ENCODE assay signal across 13 mouse cellular contexts in genomic region chr12:73340642-73341293, GRCm38 (mm10). TPM values are rescaled to one million over a fixed set of nuclear protein-coding genes. Genes with fewer than 3 reads are reported as not detected.
A peak's percentile ranks its signal among the peaks of the same experiment; 100 is the strongest.
DNase-seq lines count a peak whose midpoint lies in the region; ATAC-seq and TF ChIP-seq lines count a peak whose summit lies in the region.
"Had no signal": no experiment of that assay in that cellular context is flagged by ENCODE, and none has a peak within 500 bp of the region (broad histone marks: within the 10 kb centered on the region; RNA-seq: fewer than 3 reads in every experiment).

No protein-coding gene starts in this region.

- H3K4me3 ChIP-seq in forebrain, embryonic 14.5 days (ENCODE audit: low read depth, low read length): no peak overlapping the region
- H3K4me3 ChIP-seq in forebrain, embryonic 16.5 days (replicated peaks; ENCODE audit: low read length): no peak overlapping the region
- no peak overlapping the region for H3K4me3 ChIP-seq in midbrain, embryonic 11.5 days (ENCODE audit: low read depth, low read length)
- no peak overlapping the region for H3K4me3 ChIP-seq in midbrain, postnatal 0 days (ENCODE audit: low read depth, low read length)
- H3K4me3 ChIP-seq in stomach, embryonic 15.5 days (replicated peaks): no peak overlapping the region

- TF ChIP-seq CTCF in midbrain, postnatal 0 days (IDR thresholded peaks at IDR 0.05): no peak

- H3K9ac ChIP-seq in forebrain, embryonic 14.5 days (ENCODE audit: low read length): no peak overlapping the region
- H3K9ac ChIP-seq in forebrain, embryonic 16.5 days (replicated peaks; ENCODE audit: low read depth, low read length): no peak overlapping the region
- H3K9ac ChIP-seq in midbrain, embryonic 11.5 days (ENCODE audit: low read length): no peak overlapping the region
- no peak overlapping the region for H3K9ac ChIP-seq in midbrain, postnatal 0 days (replicated peaks; ENCODE audit: low read length, poor library complexity, severe bottlenecking)
- no peak overlapping the region for H3K9ac ChIP-seq in stomach, embryonic 15.5 days

- DNase-seq in forebrain, embryonic 14.5 days (ENCODE audit: low spot score): peak; percentile 38
- peak; percentile 90 for DNase-seq in midbrain, embryonic 11.5 days (ENCODE audit: low spot score, missing footprints)
- DNase-seq in midbrain, postnatal 0 days (ENCODE audit: low spot score): no peak
- DNase-seq in forelimb bud, embryonic 11.5 days (ENCODE audit: low read depth, low spot score): peak; percentile 73
- DNase-seq in gastrocnemius, adult 8-10 months (ENCODE audit: low spot score in 2 of 2): no peak
- DNase-seq in thymus, postnatal 10 days (ENCODE audit: low spot score in 2 of 2): no peak
- DNase-seq: adrenal gland, postnatal 14 days; cerebellum, adult 8-10 months; heart, adult 18-20 months; kidney, postnatal 4 days had no signal

- H3K36me3 ChIP-seq in forebrain, embryonic 14.5 days (ENCODE audit: control insufficient read depth, insufficient read depth, low read length): no peaks in the 10 kb centered on the region
- no peaks in the 10 kb centered on the region for H3K36me3 ChIP-seq in forebrain, embryonic 16.5 days (ENCODE audit: control insufficient read depth, insufficient read depth)
- no peaks in the 10 kb centered on the region for H3K36me3 ChIP-seq in midbrain, embryonic 11.5 days (ENCODE audit: control insufficient read depth, insufficient read depth, low read length)
- peaks cover 4% of the 10 kb centered on the region; the same call in 1 of the 2 replicates for H3K36me3 ChIP-seq in midbrain, postnatal 0 days (ENCODE audit: insufficient read depth, low read length)
- no peaks in the 10 kb centered on the region for H3K36me3 ChIP-seq in stomach, embryonic 15.5 days

- ATAC-seq in forebrain, embryonic 14.5 days: peak; percentile 37; the same call in 1 of the 2 replicates
- ATAC-seq in forebrain, embryonic 16.5 days: no peak
- peak; percentile 85 for ATAC-seq in midbrain, embryonic 11.5 days (ENCODE audit: low FRiP score)
- no peak for ATAC-seq in midbrain, postnatal 0 days (ENCODE audit: low FRiP score)
- ATAC-seq in stomach, embryonic 15.5 days (ENCODE audit: insufficient read depth, low FRiP score, low read depth): peak; percentile 72; the same call in 1 of the 2 replicates
- ATAC-seq: Patski had no signal

- no peaks in the 10 kb centered on the region for H3K27me3 ChIP-seq in forebrain, embryonic 14.5 days (replicated peaks; ENCODE audit: control insufficient read depth, insufficient read depth, low read length)
- no peaks in the 10 kb centered on the region for H3K27me3 ChIP-seq in forebrain, embryonic 16.5 days (replicated peaks; ENCODE audit: control insufficient read depth, insufficient read depth, low read length)
- no peaks in the 10 kb centered on the region; the same call in 1 of the 2 replicates for H3K27me3 ChIP-seq in midbrain, embryonic 11.5 days (ENCODE audit: control insufficient read depth, insufficient read depth, low read length)
- no peaks in the 10 kb centered on the region for H3K27me3 ChIP-seq in midbrain, postnatal 0 days (ENCODE audit: insufficient read depth, low read length)
- no peaks in the 10 kb centered on the region for H3K27me3 ChIP-seq in stomach, embryonic 15.5 days (replicated peaks)
- H3K27me3 ChIP-seq: Patski had no signal

- H3K4me2 ChIP-seq in forebrain, embryonic 14.5 days (ENCODE audit: low read length): no peak overlapping the region
- no peak overlapping the region for H3K4me2 ChIP-seq in forebrain, embryonic 16.5 days (ENCODE audit: low read length)
- H3K4me2 ChIP-seq in midbrain, embryonic 11.5 days: peak overlapping the region; percentile 8; the same call in 1 of the 2 replicates
- H3K4me2 ChIP-seq in midbrain, postnatal 0 days (ENCODE audit: low read depth, low read length, poor library complexity, severe bottlenecking): no peak overlapping the region
- H3K4me2 ChIP-seq in stomach, embryonic 15.5 days: no peak overlapping the region

- H3K4me1 ChIP-seq in forebrain, embryonic 14.5 days (ENCODE audit: control insufficient read depth, insufficient read depth, low read length): 0 out of 2 replicates have a peak, but pooled peaks cover 2% of the 10 kb centered on the region
- H3K4me1 ChIP-seq in forebrain, embryonic 16.5 days (replicated peaks; ENCODE audit: control insufficient read depth, insufficient read depth, low read length): peaks cover 4% of the 10 kb centered on the region; the same call in 1 of the 2 replicates
- H3K4me1 ChIP-seq in midbrain, embryonic 11.5 days (ENCODE audit: control insufficient read depth, insufficient read depth, low read length): peaks cover 7% of the 10 kb centered on the region
- no peaks in the 10 kb centered on the region for H3K4me1 ChIP-seq in midbrain, postnatal 0 days (ENCODE audit: insufficient read depth, low read length)
- no peaks in the 10 kb centered on the region for H3K4me1 ChIP-seq in stomach, embryonic 15.5 days

- 8% methylated on average over 8 of the region's 8 CpGs for WGBS in forebrain, embryonic 14.5 days
- WGBS in forebrain, embryonic 16.5 days: 8% methylated on average over 8 of the region's 8 CpGs
- 8% methylated on average over 8 of the region's 8 CpGs for WGBS in midbrain, embryonic 11.5 days
- WGBS in midbrain, postnatal 0 days: 19% methylated on average over 8 of the region's 8 CpGs
- 31% methylated on average over 8 of the region's 8 CpGs for WGBS in stomach, embryonic 15.5 days

- no peaks in the 10 kb centered on the region for H3K9me3 ChIP-seq in forebrain, embryonic 14.5 days (replicated peaks; ENCODE audit: control insufficient read depth, low read length)
- no peaks in the 10 kb centered on the region for H3K9me3 ChIP-seq in forebrain, embryonic 16.5 days (ENCODE audit: control insufficient read depth, low read length)
- H3K9me3 ChIP-seq in midbrain, embryonic 11.5 days (ENCODE audit: control insufficient read depth, low read length): no peaks in the 10 kb centered on the region
- no peaks in the 10 kb centered on the region for H3K9me3 ChIP-seq in midbrain, postnatal 0 days (ENCODE audit: low read length)
- no peaks in the 10 kb centered on the region for H3K9me3 ChIP-seq in stomach, embryonic 15.5 days

- no peak overlapping the region for H3K27ac ChIP-seq in forebrain, embryonic 14.5 days (ENCODE audit: low read depth, low read length)
- H3K27ac ChIP-seq in forebrain, embryonic 16.5 days (ENCODE audit: low read length): no peak overlapping the region
- H3K27ac ChIP-seq in midbrain, embryonic 11.5 days (ENCODE audit: low read depth, low read length): no peak overlapping the region
- no peak overlapping the region for H3K27ac ChIP-seq in midbrain, postnatal 0 days (ENCODE audit: low read depth, low read length)
- no peak overlapping the region for H3K27ac ChIP-seq in stomach, embryonic 15.5 days

RNA-seq across cellular contexts. Expression of gene Slc38a6, which starts 54.2 kb away (rescaled TPM):
- polyA plus RNA-seq in forebrain, embryonic 14.5 days (2014; fragmentation: Nextera tagmentation; extraction: Ambion mirVana): 5.4 and 7.2 TPM in 2 replicates
- polyA plus RNA-seq in forebrain, embryonic 16.5 days (2015; fragmentation: Nextera tagmentation; extraction: Ambion mirVana): 7.9 and 9.6 TPM in 2 replicates
- 8.0 and 8.4 TPM in 2 replicates for polyA plus RNA-seq in midbrain, embryonic 11.5 days (2014; fragmentation: Nextera tagmentation; extraction: Ambion mirVana)
- 24.6 and 26.2 TPM in 2 replicates for total RNA-seq in midbrain, postnatal 0 days (2014; rRNA removed)
- 6.9 and 10.2 TPM in 2 replicates for polyA plus RNA-seq in midbrain, postnatal 0 days (2015; fragmentation: Nextera tagmentation; extraction: Ambion mirVana)
- polyA plus RNA-seq in stomach, embryonic 15.5 days (2015; fragmentation: Nextera tagmentation; extraction: Ambion mirVana): 7.3 and 8.4 TPM in 2 replicates
- 1 to 10 TPM in 3 of 4 experiments, under 1 TPM in 1; 0.99 to 2.7 (median 2.3) TPM for total RNA-seq in gastrocnemius, adult 8-10 months (2022)

RNA-seq across cellular contexts. Expression of gene Trmt5, which starts 54.3 kb away (rescaled TPM):
- polyA plus RNA-seq in forebrain, embryonic 14.5 days (2014; fragmentation: Nextera tagmentation; extraction: Ambion mirVana): 14.6 and 14.8 TPM in 2 replicates
- 13.1 and 14.9 TPM in 2 replicates for polyA plus RNA-seq in forebrain, embryonic 16.5 days (2015; fragmentation: Nextera tagmentation; extraction: Ambion mirVana)
- polyA plus RNA-seq in midbrain, embryonic 11.5 days (2014; fragmentation: Nextera tagmentation; extraction: Ambion mirVana): 18.3 and 23.2 TPM in 2 replicates
- 9.4 and 12.2 TPM in 2 replicates for total RNA-seq in midbrain, postnatal 0 days (2014; rRNA removed)
- 13.4 and 15.9 TPM in 2 replicates for polyA plus RNA-seq in midbrain, postnatal 0 days (2015; fragmentation: Nextera tagmentation; extraction: Ambion mirVana)
- 15.4 and 17.6 TPM in 2 replicates for polyA plus RNA-seq in stomach, embryonic 15.5 days (2015; fragmentation: Nextera tagmentation; extraction: Ambion mirVana)
- 1 to 10 TPM; 6.8 to 8.9 (median 7.8) TPM for total RNA-seq in gastrocnemius, adult 8-10 months (2022)

Comparison
In these comparisons a context has a peak if more than half of its experiments do, and no peak if none do; other contexts are left out.
1. ATAC-seq: peak in forebrain, embryonic 14.5 days (single experiment), midbrain, embryonic 11.5 days (single experiment) and stomach, embryonic 15.5 days (single experiment); none in forebrain, embryonic 16.5 days (single experiment) and midbrain, postnatal 0 days (single experiment).
2. DNase-seq: peak in forebrain, embryonic 14.5 days (single experiment), midbrain, embryonic 11.5 days (single experiment) and forelimb bud, embryonic 11.5 days (single experiment); none in midbrain, postnatal 0 days (single experiment), gastrocnemius, adult 8-10 months (0 of 2) and thymus, postnatal 10 days (0 of 2).